Mouse (Mus musculus) B cell, adult 62 days (primary cell): ENCODE data around the gene Ercc2. TPM values are rescaled to one million over a fixed set of nuclear protein-coding genes. Genes with fewer than 3 reads are reported as not detected.

ENCODE experiments used
- total RNA-seq: library from RNA; stranded (reverse); gene quantifications from 4 replicates; pipeline ENCODE4 v1.2.4, GENCODE M21; 2023

The Ercc2 gene
- 68.9 to 74.8 TPM (median 72.8 TPM) in 4 replicates for total RNA-seq

DNA sequence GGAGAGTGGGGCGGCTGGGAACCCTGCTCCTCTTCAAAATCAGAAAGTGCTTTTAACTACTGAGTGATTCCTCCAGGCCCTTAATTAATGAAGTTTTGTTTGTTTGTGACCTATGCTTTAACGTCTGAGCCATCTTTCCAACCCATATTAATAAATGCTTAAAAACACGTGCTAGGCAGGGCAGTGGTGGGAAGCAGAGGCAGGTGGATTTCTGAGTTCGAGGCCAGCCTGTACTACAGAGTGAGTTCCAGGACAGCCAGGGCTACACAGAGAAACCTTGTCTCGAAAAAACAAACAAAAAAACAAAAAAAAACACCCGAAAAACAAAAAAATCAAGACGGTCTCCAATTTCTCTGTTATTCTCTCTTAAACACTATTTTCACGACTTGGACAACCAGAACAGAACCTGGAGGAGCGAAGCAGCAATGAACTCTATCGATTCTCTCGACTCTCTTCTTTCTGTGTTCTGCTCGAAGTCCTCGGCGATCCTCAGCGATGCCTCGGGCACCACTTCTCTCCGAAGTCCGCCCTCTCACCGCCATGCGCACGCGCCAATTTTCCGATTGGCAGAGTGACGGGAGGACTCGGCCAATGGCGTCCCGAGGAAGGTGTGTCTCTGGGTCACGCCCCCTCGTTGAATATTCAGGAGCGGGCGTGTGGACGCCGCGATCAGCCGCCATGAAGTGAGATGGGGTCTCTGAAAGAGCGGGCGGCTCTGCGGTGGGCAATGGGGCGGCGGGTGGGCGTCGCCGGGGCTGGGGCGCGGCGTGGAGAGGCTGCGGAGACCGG, at the start of gene Ercc2:
Gene Ercc2, plus strand, starts transcription at position 634 of the 789 bp plus-strand sequence.

DNA sequence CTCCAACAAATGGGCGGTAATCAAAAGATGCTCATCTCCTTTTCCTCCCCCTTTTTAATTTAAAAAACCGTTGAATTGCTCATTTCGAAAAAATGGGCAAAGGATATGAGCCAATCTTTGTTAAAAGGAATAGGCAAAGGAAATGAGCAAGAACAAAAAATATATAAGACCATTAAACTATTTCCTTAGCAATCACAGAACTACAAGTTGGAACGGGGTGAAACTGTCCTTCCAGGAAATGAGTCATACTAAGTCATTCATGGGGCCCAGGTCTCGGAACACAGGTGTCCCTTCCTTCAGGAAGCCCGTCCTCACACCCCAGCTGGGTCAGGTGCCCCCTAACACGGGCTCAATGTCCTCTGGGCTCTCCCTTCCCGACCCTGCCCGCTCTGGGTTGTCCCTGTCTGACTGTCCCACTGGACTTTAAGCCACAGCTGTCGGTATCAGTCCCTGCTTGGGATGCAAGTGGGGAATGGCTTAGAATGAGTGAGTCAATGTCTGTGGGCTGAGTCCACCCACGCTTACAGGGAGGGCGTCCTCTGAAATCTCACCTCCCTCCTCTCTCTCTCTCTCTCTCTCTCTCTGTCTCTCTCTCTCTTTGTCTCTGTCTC, 37.5 kb upstream of the Ercc2 start, which contains the start of gene Ercc1:
Gene Ercc1, plus strand, starts transcription at position 542 of the 611 bp plus-strand sequence.

GRCm38 (mm10) chr7:19359299-19359891, 22.4 kb upstream of the Ercc2 start, which contains the start of the genes Cd3eap and Ppp1r13l:
Gene Cd3eap, minus strand, starts transcription at chr7:19359483.
Gene Ppp1r13l, plus strand, starts transcription at chr7:19359749.

DNA sequence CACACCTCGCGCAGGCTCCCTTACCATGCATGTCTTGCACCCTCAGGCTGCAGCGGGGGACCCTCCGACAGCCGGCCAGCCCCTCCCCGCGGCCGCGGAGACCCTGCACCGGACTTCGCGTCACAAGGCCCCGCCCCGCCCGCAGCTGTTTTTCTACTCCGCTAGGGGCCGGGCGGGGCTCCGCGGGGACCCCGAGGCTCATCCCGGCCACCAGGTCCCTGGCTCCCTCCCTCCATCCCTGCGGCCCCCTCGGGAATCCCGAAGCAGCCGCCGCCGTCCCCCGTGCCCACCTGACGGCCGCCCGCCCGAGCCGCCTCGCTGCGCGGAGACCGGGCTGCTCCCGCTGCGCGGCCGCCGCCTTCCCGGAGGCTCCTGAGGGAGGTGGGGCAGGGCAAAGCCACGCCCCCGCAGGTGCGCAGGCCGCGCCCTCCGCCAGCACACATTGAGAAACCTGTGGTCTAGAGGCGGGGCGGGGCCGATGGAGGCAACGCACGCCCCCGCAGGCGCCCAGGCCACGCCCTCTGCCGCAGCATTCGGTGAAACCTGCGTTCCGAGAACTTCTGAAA, 22.0 kb downstream of the Ercc2 start, which contains the start of gene Klc3:
Gene Klc3, minus strand, starts transcription at position 374 of the 566 bp plus-strand sequence.

DNA sequence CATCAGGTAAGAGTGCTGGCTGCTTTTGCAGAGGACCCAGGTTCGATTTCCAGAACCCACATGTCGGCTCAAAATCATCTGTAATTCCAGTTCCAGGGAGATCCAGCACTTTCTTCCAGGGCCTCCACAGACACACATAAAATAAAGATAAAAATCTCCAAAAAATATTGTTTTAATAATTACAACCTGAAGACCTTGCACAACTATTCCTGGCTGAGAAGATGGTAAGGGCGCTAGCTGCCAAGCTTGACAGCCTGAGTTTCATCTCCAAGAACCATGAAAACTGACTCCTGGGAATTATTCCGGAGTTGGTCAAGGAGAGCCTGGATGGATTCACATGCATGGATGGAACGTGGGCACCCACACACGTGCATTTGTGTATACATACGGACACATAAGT, 22.7 kb downstream of the Ercc2 start, which contains the start of gene Ckm:
Gene Ckm, plus strand, starts transcription at position 301 of the 400 bp plus-strand sequence.

Other genes starting within 250 kb of the Ercc2 start
- gene Qpctl, start 232.7 kb upstream of the Ercc2 start, total RNA-seq = 9.9 to 12.7 TPM (median 10.7 TPM) in 4 replicates
- 86.8 to 98.6 TPM (median 92.5 TPM) in 4 replicates for gene Snrpd2, start 232.3 kb upstream of the Ercc2 start, total RNA-seq
- not detected in 4 replicates for gene Gipr, start 215.9 kb upstream of the Ercc2 start, total RNA-seq
- gene Eml2, start 205.6 kb upstream of the Ercc2 start, total RNA-seq = 19.1 to 28.1 TPM (median 21.6 TPM) in 4 replicates
- not detected in 4 replicates for gene Gpr4, start 169.5 kb upstream of the Ercc2 start, total RNA-seq
- gene Opa3, start 153.7 kb upstream of the Ercc2 start, total RNA-seq = 52.4 to 62.7 TPM (median 54.4 TPM) in 4 replicates
- gene Vasp, start 110.2 kb upstream of the Ercc2 start, total RNA-seq = 346 to 371 TPM (median 369 TPM) in 4 replicates
- gene Ppm1n, start 101.9 kb upstream of the Ercc2 start, total RNA-seq = not detected in 4 replicates
- gene Rtn2, start 99.4 kb upstream of the Ercc2 start, total RNA-seq = 0.15 to 0.27 TPM in 2 of 4 replicates, not detected in the others
- gene Fosb, start 72.0 kb upstream of the Ercc2 start, total RNA-seq = 2,427 to 3,505 TPM (median 2,938 TPM) in 4 replicates
- gene Ercc1, start 37.2 kb upstream of the Ercc2 start, total RNA-seq = 59.1 to 71.4 TPM (median 68.3 TPM) in 4 replicates
- gene Cd3eap, start 22.5 kb upstream of the Ercc2 start, total RNA-seq = 4.3 to 7.0 TPM (median 5.9 TPM) in 4 replicates
- gene Ppp1r13l, start 22.3 kb upstream of the Ercc2 start, total RNA-seq = 0.63 to 2.7 TPM (median 1.5 TPM) in 4 replicates
- 0.60 to 1.2 TPM (median 0.86 TPM) in 4 replicates for gene Klc3, start 22.1 kb downstream of the Ercc2 start, total RNA-seq
- 0.97 TPM in 1 of 4 replicates, not detected in the others for gene Ckm, start 22.8 kb downstream of the Ercc2 start, total RNA-seq
- 26.4 to 33.1 TPM (median 28.6 TPM) in 4 replicates for gene Mark4, start 76.8 kb downstream of the Ercc2 start, total RNA-seq
- gene Exoc3l2, start 81.3 kb downstream of the Ercc2 start, total RNA-seq = not detected in 4 replicates
- 3.1 to 5.3 TPM (median 4.6 TPM) in 4 replicates for gene Bloc1s3, start 126.4 kb downstream of the Ercc2 start, total RNA-seq
- gene Trappc6a, start 126.4 kb downstream of the Ercc2 start, total RNA-seq = 27.9 to 35.9 TPM (median 30.9 TPM) in 4 replicates
- gene Nkpd1, start 135.8 kb downstream of the Ercc2 start, total RNA-seq = 0.31 to 0.78 TPM (median 0.53 TPM) in 4 replicates
- gene Ppp1r37, start 181.1 kb downstream of the Ercc2 start, total RNA-seq = 55.1 to 64.0 TPM (median 60.2 TPM) in 4 replicates
- gene Zfp296, start 195.3 kb downstream of the Ercc2 start, total RNA-seq = 9.7 to 13.7 TPM (median 12.6 TPM) in 4 replicates
- gene Gemin7, start 195.6 kb downstream of the Ercc2 start, total RNA-seq = 72.4 to 80.4 TPM (median 77.1 TPM) in 4 replicates
- 94.5 to 107 TPM (median 98.1 TPM) in 4 replicates for gene Clasrp, start 222.5 kb downstream of the Ercc2 start, total RNA-seq
- gene Relb, start 247.4 kb downstream of the Ercc2 start, total RNA-seq = 113 to 122 TPM (median 116 TPM) in 4 replicates